29 mouse cellular contexts compared by ENCODE assay signal in the genomic region with DNA sequence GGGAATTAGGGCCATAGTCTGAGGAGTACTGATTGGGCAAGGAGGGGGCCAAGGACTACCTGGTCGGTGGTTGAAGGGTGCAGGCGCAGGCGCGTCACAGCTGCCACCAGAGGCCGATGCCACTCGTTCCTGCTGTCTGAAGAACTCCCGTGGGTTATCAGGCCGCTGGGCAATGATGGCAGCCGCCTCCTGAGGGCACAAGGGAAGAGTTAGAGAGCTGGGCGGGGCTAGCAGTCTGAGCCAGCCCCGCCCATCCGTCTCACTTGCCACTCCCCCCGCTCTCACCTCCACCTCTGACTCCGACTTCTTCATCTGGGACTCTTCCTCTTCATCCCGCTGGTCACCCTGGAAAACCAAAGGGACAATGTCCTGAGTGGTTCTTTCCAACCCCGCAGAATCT. TPM values are rescaled to one million over a fixed set of nuclear protein-coding genes. Genes with fewer than 3 reads are reported as not detected.
DNase-seq lines count a peak whose midpoint lies in the region; ATAC-seq and TF ChIP-seq lines count a peak whose summit lies in the region.
"Had no signal": no experiment of that assay in that cellular context is flagged by ENCODE, and none has a peak within 500 bp of the region (broad histone marks: within the 10 kb centered on the region; RNA-seq: fewer than 3 reads in every experiment).

No protein-coding gene starts in this region.

- H3K4me1 ChIP-seq in forebrain, embryonic 12.5 days: peaks cover 41% of the 10 kb centered on the region
- peaks cover 24% of the 10 kb centered on the region for H3K4me1 ChIP-seq in forebrain, embryonic 14.5 days (ENCODE audit: control insufficient read depth, insufficient read depth, low read length)
- H3K4me1 ChIP-seq in hindbrain, postnatal 0 days (ENCODE audit: insufficient read depth, low read length): peaks cover 11% of the 10 kb centered on the region
- H3K4me1 ChIP-seq in hindbrain, embryonic 13.5 days (replicated peaks): peaks cover 57% of the 10 kb centered on the region
- H3K4me1 ChIP-seq in midbrain, embryonic 15.5 days: peaks cover 36% of the 10 kb centered on the region
- H3K4me1 ChIP-seq in midbrain, postnatal 0 days (ENCODE audit: insufficient read depth, low read length): peaks cover 3% of the 10 kb centered on the region; the same call in 1 of the 2 replicates
- no peaks in the 10 kb centered on the region for H3K4me1 ChIP-seq in stomach, postnatal 0 days (replicated peaks; ENCODE audit: control insufficient read depth, insufficient read depth)

- ATAC-seq in forebrain, embryonic 12.5 days (ENCODE audit: low FRiP score): no peak
- no peak for ATAC-seq in forebrain, embryonic 14.5 days
- no peak for ATAC-seq in hindbrain, postnatal 0 days
- no peak for ATAC-seq in hindbrain, embryonic 13.5 days (ENCODE audit: low FRiP score)
- ATAC-seq in midbrain, embryonic 15.5 days (replicated peaks): no peak
- ATAC-seq in midbrain, postnatal 0 days (ENCODE audit: low FRiP score): no peak
- no peak for ATAC-seq in stomach, postnatal 0 days (ENCODE audit: low FRiP score, low TSS enrichment)
- ATAC-seq: activated CD4-positive, CD25-positive, alpha-beta regulatory T cell, adult 4 months; Patski had no signal

- H3K4me2 ChIP-seq in forebrain, embryonic 12.5 days: no peak overlapping the region
- no peak overlapping the region for H3K4me2 ChIP-seq in forebrain, embryonic 14.5 days (ENCODE audit: low read length)
- no peak overlapping the region; the same call in 1 of the 2 replicates for H3K4me2 ChIP-seq in hindbrain, postnatal 0 days (ENCODE audit: low read depth, low read length)
- no peak overlapping the region for H3K4me2 ChIP-seq in hindbrain, embryonic 13.5 days
- H3K4me2 ChIP-seq in midbrain, embryonic 15.5 days: no peak overlapping the region
- no peak overlapping the region for H3K4me2 ChIP-seq in midbrain, postnatal 0 days (ENCODE audit: low read depth, low read length, poor library complexity, severe bottlenecking)
- no peak overlapping the region for H3K4me2 ChIP-seq in stomach, postnatal 0 days (replicated peaks; ENCODE audit: low read depth)
- H3K4me2 ChIP-seq: embryonic facial prominence, embryonic 15.5 days; heart, embryonic 11.5 days; stomach, embryonic 15.5 days had no signal

- H3K4me3 ChIP-seq in forebrain, embryonic 12.5 days (replicated peaks): no peak overlapping the region
- H3K4me3 ChIP-seq in forebrain, embryonic 14.5 days (ENCODE audit: low read depth, low read length): no peak overlapping the region
- H3K4me3 ChIP-seq in hindbrain, postnatal 0 days (ENCODE audit: low read length): no peak overlapping the region
- no peak overlapping the region for H3K4me3 ChIP-seq in hindbrain, embryonic 13.5 days
- no peak overlapping the region for H3K4me3 ChIP-seq in midbrain, embryonic 15.5 days
- H3K4me3 ChIP-seq in midbrain, postnatal 0 days (ENCODE audit: low read depth, low read length): no peak overlapping the region
- H3K4me3 ChIP-seq in stomach, postnatal 0 days (ENCODE audit: low read depth, low read length): no peak overlapping the region
- H3K4me3 ChIP-seq: embryonic facial prominence, embryonic 15.5 days; gastrocnemius, adult 2 months; stomach, embryonic 15.5 days had no signal

- no peaks in the 10 kb centered on the region for H3K27me3 ChIP-seq in forebrain, embryonic 12.5 days
- no peaks in the 10 kb centered on the region for H3K27me3 ChIP-seq in forebrain, embryonic 14.5 days (replicated peaks; ENCODE audit: control insufficient read depth, insufficient read depth, low read length)
- H3K27me3 ChIP-seq in hindbrain, postnatal 0 days (ENCODE audit: insufficient read depth, low read length): no peaks in the 10 kb centered on the region
- no peaks in the 10 kb centered on the region for H3K27me3 ChIP-seq in hindbrain, embryonic 13.5 days
- H3K27me3 ChIP-seq in midbrain, embryonic 15.5 days (replicated peaks): no peaks in the 10 kb centered on the region
- H3K27me3 ChIP-seq in midbrain, postnatal 0 days (ENCODE audit: insufficient read depth, low read length): no peaks in the 10 kb centered on the region
- H3K27me3 ChIP-seq in stomach, postnatal 0 days (ENCODE audit: control insufficient read depth, insufficient read depth, low read length): no peaks in the 10 kb centered on the region
- H3K27me3 ChIP-seq: embryonic facial prominence, embryonic 15.5 days; Patski; stomach, embryonic 15.5 days had no signal

- H3K27ac ChIP-seq in forebrain, embryonic 12.5 days: 0 out of 2 replicates have a peak overlapping the region, but pooled peaks have one; percentile 8
- H3K27ac ChIP-seq in forebrain, embryonic 14.5 days (ENCODE audit: low read depth, low read length): no peak overlapping the region; the same call in 1 of the 2 replicates
- H3K27ac ChIP-seq in hindbrain, postnatal 0 days: peak overlapping the region; percentile 16; the same call in 1 of the 2 replicates
- H3K27ac ChIP-seq in hindbrain, embryonic 13.5 days: no peak overlapping the region
- H3K27ac ChIP-seq in midbrain, embryonic 15.5 days: 0 out of 2 replicates have a peak overlapping the region, but pooled peaks have one; percentile 14
- no peak overlapping the region for H3K27ac ChIP-seq in midbrain, postnatal 0 days (ENCODE audit: low read depth, low read length)
- H3K27ac ChIP-seq in stomach, postnatal 0 days (replicated peaks): no peak overlapping the region
- H3K27ac ChIP-seq: embryonic facial prominence, embryonic 15.5 days; gastrocnemius, adult 2 months; liver, embryonic 14.5 days; macrophage; stomach, embryonic 15.5 days had no signal

- 73% methylated on average over 16 of the region's 16 CpGs for WGBS in forebrain, embryonic 12.5 days
- 74% methylated on average over 16 of the region's 16 CpGs for WGBS in forebrain, embryonic 14.5 days
- 63% methylated on average over 16 of the region's 16 CpGs for WGBS in hindbrain, postnatal 0 days
- 78% methylated on average over 16 of the region's 16 CpGs for WGBS in hindbrain, embryonic 13.5 days
- WGBS in midbrain, embryonic 15.5 days: 72% methylated on average over 16 of the region's 16 CpGs
- 73% methylated on average over 16 of the region's 16 CpGs for WGBS in midbrain, postnatal 0 days
- WGBS in stomach, postnatal 0 days: 62% methylated on average over 16 of the region's 16 CpGs

- H3K9ac ChIP-seq in forebrain, embryonic 12.5 days: no peak overlapping the region
- no peak overlapping the region for H3K9ac ChIP-seq in forebrain, embryonic 14.5 days (ENCODE audit: low read length)
- no peak overlapping the region for H3K9ac ChIP-seq in hindbrain, postnatal 0 days (replicated peaks; ENCODE audit: low read length)
- no peak overlapping the region for H3K9ac ChIP-seq in hindbrain, embryonic 13.5 days
- H3K9ac ChIP-seq in midbrain, embryonic 15.5 days: no peak overlapping the region
- H3K9ac ChIP-seq in midbrain, postnatal 0 days (replicated peaks; ENCODE audit: low read length, poor library complexity, severe bottlenecking): no peak overlapping the region
- no peak overlapping the region for H3K9ac ChIP-seq in stomach, postnatal 0 days (ENCODE audit: low read length)
- H3K9ac ChIP-seq: embryonic facial prominence, embryonic 15.5 days; liver, embryonic 14.5 days; stomach, embryonic 15.5 days had no signal

- TF ChIP-seq CTCF in hindbrain, postnatal 0 days (IDR thresholded peaks at IDR 0.05; ENCODE audit: low read depth): no peak
- TF ChIP-seq CTCF in midbrain, postnatal 0 days (IDR thresholded peaks at IDR 0.05): no peak
- TF ChIP-seq CTCF in stomach, postnatal 0 days (IDR thresholded peaks at IDR 0.05; ENCODE audit: low read depth): peak; percentile 10; the same call in 1 of the 2 replicates

- TF ChIP-seq EP300 in stomach, postnatal 0 days (optimal IDR thresholded peaks at IDR 0.05): no peak

- no peak for DNase-seq in forebrain, embryonic 14.5 days (ENCODE audit: low spot score)
- DNase-seq in hindbrain, postnatal 0 days (ENCODE audit: low spot score): no peak
- DNase-seq in midbrain, postnatal 0 days (ENCODE audit: low spot score): no peak
- no peak for DNase-seq in stomach, postnatal 0 days (ENCODE audit: low spot score)
- no peak for DNase-seq in kidney, postnatal 4 days
- DNase-seq: adrenal gland, adult 8-10 months; cerebellum, adult 2 months; gastrocnemius, postnatal 36 days; heart, postnatal 36 days; kidney, adult 11 months; kidney, postnatal 14 days; lung, adult 2 months; thymus, postnatal 14 days had no signal

- H3K36me3 ChIP-seq in forebrain, embryonic 12.5 days (replicated peaks): peaks cover 91% of the 10 kb centered on the region
- peaks cover 96% of the 10 kb centered on the region for H3K36me3 ChIP-seq in forebrain, embryonic 14.5 days (ENCODE audit: control insufficient read depth, insufficient read depth, low read length)
- peaks cover 58% of the 10 kb centered on the region for H3K36me3 ChIP-seq in hindbrain, postnatal 0 days (ENCODE audit: insufficient read depth, low read length)
- peaks cover 91% of the 10 kb centered on the region for H3K36me3 ChIP-seq in hindbrain, embryonic 13.5 days
- peaks cover 65% of the 10 kb centered on the region for H3K36me3 ChIP-seq in midbrain, embryonic 15.5 days (replicated peaks)
- peaks cover 62% of the 10 kb centered on the region for H3K36me3 ChIP-seq in midbrain, postnatal 0 days (ENCODE audit: insufficient read depth, low read length)
- H3K36me3 ChIP-seq in stomach, postnatal 0 days (ENCODE audit: control insufficient read depth, insufficient read depth, low read length): peaks cover 2% of the 10 kb centered on the region; the same call in 1 of the 2 replicates

- H3K9me3 ChIP-seq in forebrain, embryonic 12.5 days: no peaks in the 10 kb centered on the region
- no peaks in the 10 kb centered on the region for H3K9me3 ChIP-seq in forebrain, embryonic 14.5 days (replicated peaks; ENCODE audit: control insufficient read depth, low read length)
- no peaks in the 10 kb centered on the region for H3K9me3 ChIP-seq in hindbrain, postnatal 0 days (ENCODE audit: low read length)
- no peaks in the 10 kb centered on the region for H3K9me3 ChIP-seq in hindbrain, embryonic 13.5 days
- H3K9me3 ChIP-seq in midbrain, embryonic 15.5 days: no peaks in the 10 kb centered on the region
- H3K9me3 ChIP-seq in midbrain, postnatal 0 days (ENCODE audit: low read length): no peaks in the 10 kb centered on the region
- no peaks in the 10 kb centered on the region for H3K9me3 ChIP-seq in stomach, postnatal 0 days (ENCODE audit: control insufficient read depth, low read length)
- H3K9me3 ChIP-seq: embryonic facial prominence, embryonic 15.5 days; stomach, embryonic 15.5 days had no signal

RNA-seq across cellular contexts. Expression of gene Dbn1, which starts 10.4 kb away (rescaled TPM):
- polyA plus RNA-seq in forebrain, embryonic 12.5 days (2016; fragmentation: Nextera tagmentation; extraction: Ambion mirVana): 591 and 654 TPM in 2 replicates
- 396 and 523 TPM in 2 replicates for polyA plus RNA-seq in forebrain, embryonic 14.5 days (2014; fragmentation: Nextera tagmentation; extraction: Ambion mirVana)
- 442 and 446 TPM in 2 replicates for total RNA-seq in hindbrain, postnatal 0 days (2014; rRNA removed)
- polyA plus RNA-seq in hindbrain, postnatal 0 days (2015; fragmentation: Nextera tagmentation; extraction: Ambion mirVana): 369 and 371 TPM in 2 replicates
- 615 and 625 TPM in 2 replicates for polyA plus RNA-seq in hindbrain, embryonic 13.5 days (2015; fragmentation: Nextera tagmentation; extraction: Ambion mirVana)
- 622 and 645 TPM in 2 replicates for polyA plus RNA-seq in midbrain, embryonic 15.5 days (2015; fragmentation: Nextera tagmentation; extraction: Ambion mirVana)
- 498 and 510 TPM in 2 replicates for total RNA-seq in midbrain, postnatal 0 days (2014; rRNA removed)
- 482 and 484 TPM in 2 replicates for polyA plus RNA-seq in midbrain, postnatal 0 days (2015; fragmentation: Nextera tagmentation; extraction: Ambion mirVana)
- polyA plus RNA-seq in stomach, postnatal 0 days (2015; fragmentation: Nextera tagmentation; extraction: Ambion mirVana): 39.3 and 40.4 TPM in 2 replicates
- polyA plus RNA-seq: macrophage had no signal

RNA-seq across cellular contexts. Expression of gene Prr7, which starts 13.4 kb away (rescaled TPM):
- polyA plus RNA-seq in forebrain, embryonic 12.5 days (2016; fragmentation: Nextera tagmentation; extraction: Ambion mirVana): 1.7 and 2.7 TPM in 2 replicates
- 6.7 and 7.4 TPM in 2 replicates for polyA plus RNA-seq in forebrain, embryonic 14.5 days (2014; fragmentation: Nextera tagmentation; extraction: Ambion mirVana)
- total RNA-seq in hindbrain, postnatal 0 days (2014; rRNA removed): 106 and 119 TPM in 2 replicates
- polyA plus RNA-seq in hindbrain, postnatal 0 days (2015; fragmentation: Nextera tagmentation; extraction: Ambion mirVana): 4.6 and 4.9 TPM in 2 replicates
- polyA plus RNA-seq in hindbrain, embryonic 13.5 days (2015; fragmentation: Nextera tagmentation; extraction: Ambion mirVana): 2.6 and 3.2 TPM in 2 replicates
- 5.5 and 5.7 TPM in 2 replicates for polyA plus RNA-seq in midbrain, embryonic 15.5 days (2015; fragmentation: Nextera tagmentation; extraction: Ambion mirVana)
- 101 and 131 TPM in 2 replicates for total RNA-seq in midbrain, postnatal 0 days (2014; rRNA removed)
- 6.6 and 8.1 TPM in 2 replicates for polyA plus RNA-seq in midbrain, postnatal 0 days (2015; fragmentation: Nextera tagmentation; extraction: Ambion mirVana)
- polyA plus RNA-seq in stomach, postnatal 0 days (2015; fragmentation: Nextera tagmentation; extraction: Ambion mirVana): 0.13 and 0.28 TPM in 2 replicates
- polyA plus RNA-seq: activated CD4-positive, CD25-positive, alpha-beta regulatory T cell, adult 4 months; macrophage had no signal

RNA-seq across cellular contexts. Expression of gene Grk6, which starts 32.6 kb away (rescaled TPM):
- polyA plus RNA-seq in forebrain, embryonic 12.5 days (2016; fragmentation: Nextera tagmentation; extraction: Ambion mirVana): 54.2 and 58.1 TPM in 2 replicates
- 25.0 and 28.9 TPM in 2 replicates for polyA plus RNA-seq in forebrain, embryonic 14.5 days (2014; fragmentation: Nextera tagmentation; extraction: Ambion mirVana)
- 72.2 and 72.6 TPM in 2 replicates for total RNA-seq in hindbrain, postnatal 0 days (2014; rRNA removed)
- 34.7 and 35.5 TPM in 2 replicates for polyA plus RNA-seq in hindbrain, postnatal 0 days (2015; fragmentation: Nextera tagmentation; extraction: Ambion mirVana)
- 27.7 and 31.3 TPM in 2 replicates for polyA plus RNA-seq in hindbrain, embryonic 13.5 days (2015; fragmentation: Nextera tagmentation; extraction: Ambion mirVana)
- polyA plus RNA-seq in midbrain, embryonic 15.5 days (2015; fragmentation: Nextera tagmentation; extraction: Ambion mirVana): 40.8 and 41.4 TPM in 2 replicates
- total RNA-seq in midbrain, postnatal 0 days (2014; rRNA removed): 70.4 and 71.9 TPM in 2 replicates
- 35.5 and 35.8 TPM in 2 replicates for polyA plus RNA-seq in midbrain, postnatal 0 days (2015; fragmentation: Nextera tagmentation; extraction: Ambion mirVana)
- polyA plus RNA-seq in stomach, postnatal 0 days (2015; fragmentation: Nextera tagmentation; extraction: Ambion mirVana): 17.7 and 19.0 TPM in 2 replicates

RNA-seq across cellular contexts. Expression of gene Pdlim7, which starts 36.0 kb away (rescaled TPM):
- polyA plus RNA-seq in forebrain, embryonic 12.5 days (2016; fragmentation: Nextera tagmentation; extraction: Ambion mirVana): 139 and 147 TPM in 2 replicates
- 124 and 127 TPM in 2 replicates for polyA plus RNA-seq in forebrain, embryonic 14.5 days (2014; fragmentation: Nextera tagmentation; extraction: Ambion mirVana)
- 43.4 and 49.9 TPM in 2 replicates for total RNA-seq in hindbrain, postnatal 0 days (2014; rRNA removed)
- 133 TPM in 2 replicates for polyA plus RNA-seq in hindbrain, postnatal 0 days (2015; fragmentation: Nextera tagmentation; extraction: Ambion mirVana)
- 141 and 146 TPM in 2 replicates for polyA plus RNA-seq in hindbrain, embryonic 13.5 days (2015; fragmentation: Nextera tagmentation; extraction: Ambion mirVana)
- polyA plus RNA-seq in midbrain, embryonic 15.5 days (2015; fragmentation: Nextera tagmentation; extraction: Ambion mirVana): 167 and 171 TPM in 2 replicates
- total RNA-seq in midbrain, postnatal 0 days (2014; rRNA removed): 32.3 and 41.3 TPM in 2 replicates
- 153 and 171 TPM in 2 replicates for polyA plus RNA-seq in midbrain, postnatal 0 days (2015; fragmentation: Nextera tagmentation; extraction: Ambion mirVana)
- polyA plus RNA-seq in stomach, postnatal 0 days (2015; fragmentation: Nextera tagmentation; extraction: Ambion mirVana): 174 and 193 TPM in 2 replicates

RNA-seq across cellular contexts. Expression of gene F12, which starts 50.9 kb away (rescaled TPM):
- polyA plus RNA-seq in forebrain, embryonic 12.5 days (2016; fragmentation: Nextera tagmentation; extraction: Ambion mirVana): not detected in 2 replicates
- polyA plus RNA-seq in forebrain, embryonic 14.5 days (2014; fragmentation: Nextera tagmentation; extraction: Ambion mirVana): not detected in 2 replicates
- not detected in 2 replicates for total RNA-seq in hindbrain, postnatal 0 days (2014; rRNA removed)
- 0.26 and 0.48 TPM in 2 replicates for polyA plus RNA-seq in hindbrain, postnatal 0 days (2015; fragmentation: Nextera tagmentation; extraction: Ambion mirVana)
- polyA plus RNA-seq in hindbrain, embryonic 13.5 days (2015; fragmentation: Nextera tagmentation; extraction: Ambion mirVana): not detected in 2 replicates
- polyA plus RNA-seq in midbrain, embryonic 15.5 days (2015; fragmentation: Nextera tagmentation; extraction: Ambion mirVana): 0.09 and 0.14 TPM in 2 replicates
- total RNA-seq in midbrain, postnatal 0 days (2014; rRNA removed): not detected in 2 replicates
- 0.43 and 0.49 TPM in 2 replicates for polyA plus RNA-seq in midbrain, postnatal 0 days (2015; fragmentation: Nextera tagmentation; extraction: Ambion mirVana)
- polyA plus RNA-seq in stomach, postnatal 0 days (2015; fragmentation: Nextera tagmentation; extraction: Ambion mirVana): 0.41 and 0.68 TPM in 2 replicates
- total RNA-seq: gastrocnemius, adult 2 months; gastrocnemius, postnatal 36 days; heart, adult 18-20 months; heart, postnatal 36 days; MEL had no signal
- polyA plus RNA-seq: activated CD4-positive, CD25-positive, alpha-beta regulatory T cell, adult 4 months; kidney, embryonic 14.5 days; limb, embryonic 11.5 days; macrophage; neural tube, embryonic 11.5 days; Patski had no signal

Comparison
In these comparisons a context has a peak if more than half of its experiments do, and no peak if none do; other contexts are left out.
1. H3K27ac ChIP-seq: peak in forebrain, embryonic 12.5 days (single experiment), hindbrain, postnatal 0 days (single experiment) and midbrain, embryonic 15.5 days (single experiment); none in forebrain, embryonic 14.5 days (single experiment), hindbrain, embryonic 13.5 days (single experiment), midbrain, postnatal 0 days (single experiment) and stomach, postnatal 0 days (single experiment).